Mouse (Mus musculus) ovary, postnatal 36 days (tissue): ENCODE data around the gene Olfr918.

ENCODE experiments used
- DNase-seq: peaks from one replicate; pipeline ENCODE4 v3.0.0; 2022; ENCODE audit warnings: low spot score, mixed read lengths

Olfr918 gene

DNA sequence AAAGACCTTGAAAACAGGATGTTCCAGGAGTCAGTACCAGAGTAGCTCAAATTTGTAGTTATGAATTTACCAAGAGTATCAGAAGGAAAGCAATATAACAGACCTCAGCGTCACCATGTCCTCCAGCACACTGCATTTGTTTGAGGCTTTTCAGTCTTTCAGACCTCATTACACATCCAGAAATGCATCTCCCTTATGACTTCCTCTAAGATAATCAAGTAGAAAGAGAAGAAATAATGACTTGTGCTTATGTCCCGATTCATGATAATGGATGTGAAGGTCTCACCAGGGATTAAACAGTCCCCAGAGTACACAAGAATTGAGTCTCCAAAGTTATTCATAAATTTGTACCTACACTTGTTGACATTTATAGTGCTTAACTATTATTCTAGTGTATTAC is at the start of gene Olfr918:
Gene Olfr918, minus strand, starts transcription at position 101 of the 400 bp plus-strand sequence.
- no peak for DNase-seq

- DNase-seq: no peak
Observed at GRCm38 (mm10) chr9:38724044-38724443, 49.6 kb upstream of the Olfr918 start.

DNA sequence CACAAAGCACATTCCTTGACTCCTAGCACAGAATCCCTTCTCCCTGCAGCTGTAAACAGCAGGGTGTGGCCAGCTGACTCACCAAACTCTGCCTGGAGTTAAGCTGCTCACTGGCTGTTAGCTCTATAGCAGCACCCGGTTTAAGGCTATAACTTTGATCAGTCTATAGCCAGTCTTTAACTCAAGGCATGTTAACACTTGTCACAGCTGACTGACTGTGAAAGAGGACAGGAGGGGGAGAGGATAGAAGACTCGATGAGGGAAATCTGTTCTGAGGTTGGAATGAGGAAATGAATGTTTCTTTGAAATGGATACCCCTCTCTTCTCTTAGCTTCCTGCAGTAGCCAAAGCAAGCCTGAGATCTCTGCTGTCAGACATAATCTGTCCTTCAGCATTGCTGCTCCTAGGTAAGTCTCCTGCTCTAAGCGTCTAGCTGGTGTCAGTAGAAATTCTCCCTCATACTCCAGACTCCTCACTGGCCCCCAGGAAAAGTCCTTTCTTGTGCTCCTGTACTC is 44.6 kb upstream of the Olfr918 start:
- DNase-seq: no peak

GRCm38 (mm10) chr9:38718102-38718501 is 43.7 kb upstream of the Olfr918 start, which contains the start of gene Vwa5a:
TSS of gene Vwa5a (plus strand) at chr9:38718268.
- DNase-seq: no peak

DNA sequence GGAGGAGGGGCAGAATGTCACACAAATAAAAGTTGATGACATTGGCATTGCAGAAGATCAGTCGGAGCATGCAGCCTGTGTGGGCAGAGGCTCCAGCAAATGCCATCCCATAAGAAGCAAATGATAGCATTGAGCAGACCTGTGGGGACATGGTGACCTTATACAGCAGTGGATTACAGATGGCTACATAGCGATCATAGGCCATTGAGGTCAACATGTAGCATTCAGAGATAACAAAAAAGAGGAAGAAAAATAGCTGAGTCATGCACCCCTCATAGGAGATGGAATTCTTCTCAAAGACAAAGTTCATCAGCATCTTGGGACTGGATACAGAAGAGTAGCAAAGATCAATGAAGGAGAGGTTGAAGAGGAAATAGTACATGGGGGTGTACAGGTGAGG is 1.5 kb downstream of the Olfr918 start:
- no peak for DNase-seq

DNA sequence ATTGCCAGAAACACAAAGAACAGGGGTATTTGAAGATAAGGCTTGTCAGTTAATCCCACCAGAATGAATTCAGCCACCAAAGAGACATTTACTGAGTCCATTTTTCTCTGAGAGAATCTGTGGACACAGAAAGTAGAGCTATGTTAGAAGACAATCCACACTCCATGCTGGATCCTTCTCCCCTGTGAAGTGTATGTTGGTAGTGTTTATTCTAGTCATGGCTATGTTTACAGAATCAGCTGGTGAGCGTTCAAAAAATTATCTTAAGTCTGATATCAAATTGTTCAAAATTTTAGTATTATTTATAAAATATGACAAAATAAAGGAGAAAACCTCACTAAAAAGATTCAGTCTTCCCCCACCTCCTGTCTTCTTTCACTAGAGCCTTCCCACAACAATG is 8.7 kb downstream of the Olfr918 start, which contains the start of gene Olfr917:
Gene Olfr917, minus strand, starts transcription at position 101 of the 400 bp plus-strand sequence.
- DNase-seq: no peak

GRCm38 (mm10) chr9:38659775-38660174 is 14.6 kb downstream of the Olfr918 start, which contains the start of gene Olfr916:
TSS of gene Olfr916 (minus strand) at chr9:38659875.
- DNase-seq: no peak

DNA sequence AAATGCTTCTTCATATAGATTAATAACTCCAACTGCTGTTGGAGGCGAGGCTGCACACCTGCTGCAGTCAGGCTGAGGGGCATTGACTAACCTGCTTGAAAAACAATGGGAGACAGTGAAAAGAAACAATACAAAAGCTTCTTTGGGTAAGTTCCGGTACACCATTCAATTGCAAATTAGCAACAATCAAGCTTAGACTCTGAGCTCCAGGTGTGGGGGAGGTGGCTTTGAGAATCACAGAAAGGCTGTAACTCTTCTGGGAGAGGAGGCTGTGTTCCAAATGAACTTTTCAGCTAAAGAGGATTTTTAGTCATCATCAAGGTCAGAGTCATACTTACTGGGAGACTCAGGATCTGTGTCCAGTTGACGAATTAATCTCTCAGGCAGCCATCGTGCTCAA is 42.0 kb downstream of the Olfr918 start:
- DNase-seq: no peak
